Mouse (Mus musculus): Measurements from ENCODE around the gene Ercc6. TPM values are rescaled to one million over a fixed set of nuclear protein-coding genes. Genes with fewer than 3 reads are reported as not detected.
A peak's percentile ranks its signal among the peaks of the same experiment; 100 is the strongest.

The Ercc6 gene
- total and polyA plus RNA-seq, 3 experiments = 1.8 to 3.7 (median 2.8) TPM

- TF ChIP-seq CTCF (IDR thresholded peaks at IDR 0.05) (peak; percentile 13; the same call in 1 of the 2 replicates), POLR2A (IDR thresholded peaks at IDR 0.05; ENCODE audit: insufficient read depth, low read depth, low read length) (no peak), EP300 (IDR thresholded peaks at IDR 0.05; ENCODE audit: insufficient read depth, low read depth, low read length) (no peak)
- intact Hi-C loops (cut with DNase I) = no loop called here
- no peaks in the 10 kb centered on the region for H3K79me2 ChIP-seq (replicated peaks; ENCODE audit: control insufficient read depth, insufficient read depth, low read length)
- no peak overlapping the region for H3K9ac ChIP-seq (ENCODE audit: low read depth, low read length)
- no peak for DNase-seq
- H3K4me1 ChIP-seq (ENCODE audit: control insufficient read depth, insufficient read depth, low read length) = peaks cover 2% of the 10 kb centered on the region
- no peak overlapping the region for H3K4me3 ChIP-seq
- peaks cover 2% of the 10 kb centered on the region; the same call in 1 of the 2 replicates for H3K36me3 ChIP-seq (ENCODE audit: control insufficient read depth, insufficient read depth, low read length)
- H3K27me3 ChIP-seq (ENCODE audit: control insufficient read depth, insufficient read depth, low read length) = no peaks in the 10 kb centered on the region
- no peak overlapping the region for H3K27ac ChIP-seq
These were observed 29.8 kb downstream of the Ercc6 start for GRCm38 (mm10) chr14:32543075-32543474.

GRCm38 (mm10) chr14:32546676-32547075 is 33.4 kb downstream of the Ercc6 start:
- intact Hi-C loops (cut with DNase I) = no loop called here
- 83% methylated on average over 5 of the region's 5 CpGs for WGBS
- H3K36me3 ChIP-seq (ENCODE audit: control insufficient read depth, insufficient read depth, low read length) = peaks cover 2% of the 10 kb centered on the region; the same call in 1 of the 2 replicates
- H3K4me1 ChIP-seq (ENCODE audit: control insufficient read depth, insufficient read depth, low read length) = peaks cover 2% of the 10 kb centered on the region
- no peaks in the 10 kb centered on the region for H3K79me2 ChIP-seq (replicated peaks; ENCODE audit: control insufficient read depth, insufficient read depth, low read length)
- H3K9ac ChIP-seq (ENCODE audit: low read depth, low read length) = no peak overlapping the region
- no peak for TF ChIP-seq POLR2A (IDR thresholded peaks at IDR 0.05; ENCODE audit: insufficient read depth, low read depth, low read length)
- no peak for TF ChIP-seq CTCF (IDR thresholded peaks at IDR 0.05)
- no peak for TF ChIP-seq EP300 (IDR thresholded peaks at IDR 0.05; ENCODE audit: insufficient read depth, low read depth, low read length)
- no peak overlapping the region for H3K4me3 ChIP-seq
- H3K27me3 ChIP-seq (ENCODE audit: control insufficient read depth, insufficient read depth, low read length) = no peaks in the 10 kb centered on the region
- no peak overlapping the region for H3K27ac ChIP-seq
- DNase-seq = no peak

GRCm38 (mm10) chr14:32551854-32552253 is 38.5 kb downstream of the Ercc6 start:
- TF ChIP-seq POLR2A (IDR thresholded peaks at IDR 0.05; ENCODE audit: insufficient read depth, low read depth, low read length) (no peak), CTCF (IDR thresholded peaks at IDR 0.05) (peak; percentile 40)
- no peaks in the 10 kb centered on the region for H3K36me3 ChIP-seq (ENCODE audit: control insufficient read depth, insufficient read depth, low read length)
- no peak overlapping the region for H3K27ac ChIP-seq
- no peaks in the 10 kb centered on the region for H3K27me3 ChIP-seq (ENCODE audit: control insufficient read depth, insufficient read depth, low read length)
- H3K4me1 ChIP-seq (ENCODE audit: control insufficient read depth, insufficient read depth, low read length) = no peaks in the 10 kb centered on the region
- no peak for DNase-seq
- intact Hi-C loops (cut with DNase I) = no loop called here
- no peak overlapping the region for H3K9ac ChIP-seq (ENCODE audit: low read depth, low read length)
- H3K79me2 ChIP-seq (replicated peaks; ENCODE audit: control insufficient read depth, insufficient read depth, low read length) = no peaks in the 10 kb centered on the region
- no peak overlapping the region for H3K4me3 ChIP-seq
- WGBS = 89% methylated on average over 5 of the region's 5 CpGs

- TF ChIP-seq EP300 (IDR thresholded peaks at IDR 0.05; ENCODE audit: insufficient read depth, low read depth, low read length) (no peak), POLR2A (IDR thresholded peaks at IDR 0.05; ENCODE audit: insufficient read depth, low read depth, low read length) (no peak), CTCF (IDR thresholded peaks at IDR 0.05) (no peak)
- intact Hi-C loops (cut with DNase I) = no loop called here
- H3K4me1 ChIP-seq (ENCODE audit: control insufficient read depth, insufficient read depth, low read length) = no peaks in the 10 kb centered on the region
- H3K27me3 ChIP-seq (ENCODE audit: control insufficient read depth, insufficient read depth, low read length) = no peaks in the 10 kb centered on the region
- H3K27ac ChIP-seq = no peak overlapping the region
- 78% methylated on average over 10 of the region's 10 CpGs for WGBS
- no peaks in the 10 kb centered on the region for H3K79me2 ChIP-seq (replicated peaks; ENCODE audit: control insufficient read depth, insufficient read depth, low read length)
- DNase-seq = no peak
- no peak overlapping the region for H3K9ac ChIP-seq (ENCODE audit: low read depth, low read length)
- no peak overlapping the region for H3K4me3 ChIP-seq
- no peaks in the 10 kb centered on the region for H3K36me3 ChIP-seq (ENCODE audit: control insufficient read depth, insufficient read depth, low read length)
These were observed 40.0 kb downstream of the Ercc6 start for GRCm38 (mm10) chr14:32553198-32553903.

GRCm38 (mm10) chr14:32554860-32555526 is 41.7 kb downstream of the Ercc6 start:
- no peak for DNase-seq
- WGBS = 87% methylated on average over 8 of the region's 8 CpGs
- H3K4me1 ChIP-seq (ENCODE audit: control insufficient read depth, insufficient read depth, low read length) = no peaks in the 10 kb centered on the region
- no peaks in the 10 kb centered on the region for H3K36me3 ChIP-seq (ENCODE audit: control insufficient read depth, insufficient read depth, low read length)
- no peaks in the 10 kb centered on the region for H3K79me2 ChIP-seq (replicated peaks; ENCODE audit: control insufficient read depth, insufficient read depth, low read length)
- no peak overlapping the region for H3K27ac ChIP-seq
- no peaks in the 10 kb centered on the region for H3K27me3 ChIP-seq (ENCODE audit: control insufficient read depth, insufficient read depth, low read length)
- H3K4me3 ChIP-seq = no peak overlapping the region
- H3K9ac ChIP-seq (ENCODE audit: low read depth, low read length) = no peak overlapping the region
- TF ChIP-seq POLR2A (IDR thresholded peaks at IDR 0.05; ENCODE audit: insufficient read depth, low read depth, low read length) (no peak), EP300 (IDR thresholded peaks at IDR 0.05; ENCODE audit: insufficient read depth, low read depth, low read length) (no peak), CTCF (IDR thresholded peaks at IDR 0.05) (no peak)
- intact Hi-C loops (cut with DNase I) = no loop called here

GRCm38 (mm10) chr14:32561428-32561827 is 48.1 kb downstream of the Ercc6 start:
- H3K79me2 ChIP-seq (replicated peaks; ENCODE audit: control insufficient read depth, insufficient read depth, low read length) = no peaks in the 10 kb centered on the region
- no peaks in the 10 kb centered on the region for H3K36me3 ChIP-seq (ENCODE audit: control insufficient read depth, insufficient read depth, low read length)
- no peaks in the 10 kb centered on the region for H3K27me3 ChIP-seq (ENCODE audit: control insufficient read depth, insufficient read depth, low read length)
- H3K4me1 ChIP-seq (ENCODE audit: control insufficient read depth, insufficient read depth, low read length) = no peaks in the 10 kb centered on the region
- H3K9ac ChIP-seq (ENCODE audit: low read depth, low read length) = no peak overlapping the region
- H3K27ac ChIP-seq = no peak overlapping the region
- TF ChIP-seq EP300 (IDR thresholded peaks at IDR 0.05; ENCODE audit: insufficient read depth, low read depth, low read length) (no peak), CTCF (IDR thresholded peaks at IDR 0.05) (no peak)
- no peak for DNase-seq
- WGBS = 96% methylated on average over 3 of the region's 3 CpGs
- intact Hi-C loops (cut with DNase I) = no loop called here
- no peak overlapping the region for H3K4me3 ChIP-seq
